Mouse (Mus musculus) thymus, postnatal 4 days (tissue): ENCODE results near the gene Fgfr2.

ENCODE experiments used
- DNase-seq: peaks from one replicate; pipeline ENCODE4 v3.0.0; 2021

Fgfr2 gene

DNA sequence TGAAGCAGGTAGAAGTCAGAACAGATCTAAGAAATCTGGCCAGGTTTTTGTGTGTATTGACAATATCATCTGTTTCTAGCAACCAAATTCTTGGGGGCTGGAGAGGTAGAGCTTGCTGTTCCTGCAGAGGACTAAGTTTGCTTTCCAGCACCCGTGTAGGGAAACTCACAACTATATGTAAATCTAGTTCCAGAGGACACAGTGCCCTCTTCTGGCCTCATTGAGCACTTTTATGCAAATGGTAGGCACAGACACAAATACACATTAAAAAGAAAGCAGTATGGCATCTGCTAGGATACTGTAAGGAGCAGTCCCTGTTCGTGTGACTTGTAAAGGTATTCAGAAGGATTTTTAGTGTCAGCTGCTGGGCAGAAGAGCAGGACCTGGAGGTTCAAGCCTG lies 240.8 kb downstream of the Fgfr2 start:
- peak; percentile 37 for DNase-seq

DNA sequence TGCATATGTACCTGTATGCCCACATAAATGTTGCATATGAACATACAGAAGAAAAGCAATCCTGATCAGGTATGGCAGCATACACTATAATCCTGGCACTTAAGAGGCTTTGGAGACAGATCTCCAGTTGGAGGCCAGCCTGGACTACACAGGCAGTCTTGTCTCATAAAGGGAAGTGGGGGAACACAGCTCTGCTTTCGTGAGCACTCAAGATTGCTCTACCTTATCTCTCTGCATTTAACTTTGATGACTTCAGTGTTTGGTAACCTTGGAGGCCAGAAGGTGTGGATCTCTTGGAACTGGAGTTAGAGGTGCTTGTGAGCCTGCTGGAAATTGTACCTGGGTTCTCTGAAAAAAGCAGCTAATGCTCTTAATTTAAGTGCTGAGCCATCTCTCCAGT lies 242.9 kb downstream of the Fgfr2 start:
- DNase-seq: no peak

DNA sequence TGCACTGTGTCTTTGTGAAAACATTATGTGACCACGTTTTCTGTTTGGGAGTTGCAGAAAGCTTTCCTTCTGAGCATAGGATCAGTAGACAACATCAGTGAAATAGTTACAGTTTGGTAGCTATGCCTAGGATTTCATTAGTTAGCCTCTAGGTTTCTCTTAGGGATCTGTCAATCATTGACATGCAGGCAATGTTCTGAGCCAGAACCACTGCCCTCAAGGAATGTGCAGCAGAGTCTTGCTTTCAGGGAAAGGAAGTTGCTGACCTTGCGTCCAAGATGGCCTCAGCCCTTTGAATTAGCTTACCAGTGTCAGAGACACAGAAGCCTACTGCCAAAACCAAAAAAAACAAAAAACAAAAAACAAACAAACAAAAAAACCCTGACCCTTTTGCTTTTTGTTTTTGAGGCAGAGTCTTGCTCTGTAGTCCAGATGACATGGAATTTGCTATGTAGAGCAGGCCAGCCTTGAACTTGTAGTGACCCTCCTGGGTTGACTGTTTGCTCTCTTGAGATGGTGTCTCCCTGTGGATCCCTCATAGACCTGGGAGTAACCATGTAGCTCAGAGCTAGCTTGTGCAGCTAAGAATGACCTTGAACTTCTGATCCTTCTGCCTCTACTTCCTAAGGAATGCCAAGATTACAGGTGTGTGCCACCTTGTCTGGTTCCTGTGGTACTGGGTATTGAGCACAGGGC lies 247.6 kb downstream of the Fgfr2 start:
- no peak for DNase-seq

DNA sequence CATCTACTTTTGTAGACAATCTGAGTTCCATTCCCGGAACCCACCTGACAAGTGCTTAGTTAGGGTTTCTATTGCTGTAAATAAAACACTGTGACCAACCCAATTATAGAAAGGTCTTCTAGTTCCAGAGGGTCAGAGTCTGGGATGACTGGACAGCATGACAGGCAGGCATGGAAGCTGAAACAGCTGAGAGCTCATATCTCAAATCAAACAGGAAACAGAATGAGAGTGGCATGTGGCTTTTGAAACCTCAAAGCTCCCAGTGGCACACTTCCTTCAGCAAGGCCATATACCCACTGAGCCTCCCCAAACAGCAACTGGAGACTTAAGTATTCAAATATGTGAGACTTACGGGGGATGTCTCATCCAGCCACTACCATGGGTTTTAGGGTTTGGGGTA lies 250.1 kb downstream of the Fgfr2 start:
- no peak for DNase-seq

DNA sequence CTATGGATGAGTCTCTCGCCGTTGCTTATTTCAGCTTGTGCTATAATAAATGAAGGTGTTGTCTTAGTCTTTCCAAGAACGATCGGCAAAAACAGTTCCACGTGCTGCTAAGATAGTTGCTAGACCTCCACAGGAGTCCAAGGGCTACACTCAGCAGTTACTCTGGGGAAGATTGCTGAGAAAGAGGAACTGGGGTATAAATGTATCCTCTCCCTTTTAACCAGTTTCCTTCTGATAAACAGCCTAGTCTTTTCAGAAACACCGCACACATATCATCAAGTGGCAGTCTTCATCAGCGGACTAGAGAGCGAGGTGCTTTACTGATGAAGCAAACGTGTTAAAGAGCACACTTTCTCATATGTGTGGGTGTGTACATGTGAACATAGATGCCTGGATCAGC lies 256.8 kb downstream of the Fgfr2 start:
- DNase-seq: no peak

DNA sequence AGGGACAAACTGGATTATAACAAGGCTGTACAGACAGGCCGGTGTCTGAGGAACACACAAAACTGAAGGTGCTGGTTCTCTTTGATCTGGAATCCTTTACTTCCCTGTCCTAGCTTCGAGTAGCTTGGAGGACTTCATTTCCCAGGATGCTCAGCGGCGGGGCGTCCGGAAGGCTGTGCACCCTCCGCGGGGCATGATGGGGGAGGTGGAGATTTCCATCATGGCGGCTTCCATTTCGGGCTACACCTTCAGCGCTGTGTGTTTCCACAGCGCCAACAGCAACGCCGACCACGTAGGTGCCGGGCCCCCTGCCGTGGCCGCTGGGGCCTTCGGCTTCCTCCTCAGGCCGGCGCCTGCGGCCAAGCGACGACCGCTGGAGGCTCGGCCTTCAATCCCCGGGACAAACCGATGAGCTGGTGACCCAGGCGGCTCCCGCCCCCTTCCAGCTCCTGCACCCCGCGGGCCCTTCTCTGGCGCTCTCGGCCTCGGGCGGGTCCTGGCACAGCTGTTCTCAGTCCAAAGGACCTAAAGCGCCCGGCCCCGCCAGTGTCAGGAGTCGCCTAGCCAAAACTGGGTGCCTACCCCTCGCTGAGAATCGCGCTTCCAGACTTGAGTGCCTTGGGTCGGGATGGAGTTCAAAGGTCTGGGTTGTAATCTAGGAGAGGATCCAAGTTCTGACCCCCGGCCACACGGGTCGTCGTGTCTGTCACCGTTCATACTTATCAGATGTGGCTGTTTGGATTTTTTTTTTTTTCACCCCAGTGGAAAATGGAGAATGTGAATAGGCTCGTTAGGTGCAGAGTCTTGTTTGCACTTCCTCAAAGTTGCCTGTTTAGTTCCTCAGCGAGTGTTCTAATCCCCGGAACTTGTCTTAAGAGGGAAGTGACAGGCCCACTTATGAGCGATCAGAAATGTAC lies 263.9 kb downstream of the Fgfr2 start, which contains the start of gene Abraxas2:
TSS of gene Abraxas2 (plus strand) at position 184 of the 917 bp plus-strand sequence.
- DNase-seq: peak; percentile 94

DNA sequence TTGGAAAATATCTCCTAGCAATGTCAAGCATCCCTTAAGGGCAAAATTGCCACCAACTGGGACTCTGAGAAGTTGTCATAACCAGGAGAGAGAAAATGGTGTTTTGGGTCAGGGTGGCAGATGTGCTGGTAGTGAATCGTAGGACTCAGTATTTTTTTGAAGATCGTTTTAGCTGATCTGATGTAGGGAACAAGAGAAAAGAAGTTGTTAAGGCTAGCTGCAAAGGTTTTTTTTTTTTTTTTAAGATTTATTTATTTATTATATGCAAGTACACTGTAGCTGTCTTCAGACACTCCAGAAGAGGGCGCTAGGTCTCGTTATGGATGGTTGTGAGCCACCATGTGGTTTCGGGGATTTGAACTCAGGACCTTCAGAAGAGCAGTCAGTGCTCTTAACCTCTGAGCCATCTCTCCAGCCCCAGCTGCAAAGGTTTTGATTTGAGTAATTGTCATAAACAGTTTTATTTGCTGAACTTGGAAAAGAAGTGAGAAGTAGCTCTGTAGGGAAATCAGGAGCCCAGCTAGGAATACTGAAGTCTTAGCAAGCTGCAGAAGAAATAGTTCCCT lies 265.0 kb downstream of the Fgfr2 start:
- no peak for DNase-seq

DNA sequence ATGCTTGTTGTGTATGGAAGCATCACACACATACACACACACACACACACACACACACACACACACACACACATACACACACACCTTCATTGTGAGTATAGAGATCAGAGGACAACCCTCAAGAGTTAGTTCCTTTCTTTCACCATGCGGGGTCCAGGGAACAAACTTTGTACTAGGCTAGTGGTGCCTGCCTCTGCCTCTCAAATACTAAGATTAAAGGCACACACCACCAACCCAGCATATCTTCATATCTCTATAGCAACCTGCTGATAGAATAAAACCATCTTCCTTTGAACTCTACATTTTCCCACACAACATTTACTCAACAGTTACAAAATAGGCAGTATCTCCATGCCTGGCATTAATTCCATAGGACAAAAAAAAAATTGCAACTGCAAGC lies 267.1 kb downstream of the Fgfr2 start:
- DNase-seq: no peak

DNA sequence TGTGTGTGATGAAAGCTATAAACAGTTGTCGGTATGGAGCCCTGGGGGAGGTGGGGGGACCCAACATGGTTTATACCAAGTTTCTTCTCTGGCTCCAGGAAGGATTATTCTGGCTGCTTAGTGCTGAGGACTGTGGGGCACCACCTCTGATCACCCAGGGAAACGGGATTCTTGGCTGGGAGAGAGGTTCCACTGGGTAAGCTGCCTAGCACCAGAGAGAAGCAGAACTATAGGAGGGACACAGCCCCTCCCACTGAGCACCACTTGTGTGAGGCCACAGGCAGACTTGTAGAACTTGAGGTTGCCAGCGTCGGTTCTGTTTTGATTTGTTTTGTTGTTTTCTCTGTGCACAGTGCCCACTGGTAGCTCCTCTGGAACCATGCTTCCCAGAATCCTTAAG lies 269.2 kb downstream of the Fgfr2 start:
- no peak for DNase-seq

DNA sequence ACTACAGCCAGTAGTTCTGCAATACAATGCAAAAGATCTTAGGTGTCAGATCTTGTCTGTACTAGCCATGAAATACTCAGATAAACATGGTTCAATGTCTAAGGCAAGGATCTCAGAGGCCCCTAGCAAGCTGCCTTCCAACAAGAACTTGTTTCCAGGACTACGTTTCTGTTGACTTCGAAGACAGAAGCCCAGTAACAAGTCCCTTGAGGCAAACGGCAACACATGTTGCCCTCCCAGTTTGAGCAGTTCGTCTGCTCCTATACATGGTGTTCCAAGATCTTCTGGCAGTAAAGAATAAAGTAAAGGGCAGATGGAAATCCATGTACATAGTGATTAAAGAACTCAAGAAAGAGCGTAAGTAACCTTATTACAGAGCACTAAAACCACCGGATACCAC lies 269.8 kb downstream of the Fgfr2 start:
- no peak for DNase-seq

DNA sequence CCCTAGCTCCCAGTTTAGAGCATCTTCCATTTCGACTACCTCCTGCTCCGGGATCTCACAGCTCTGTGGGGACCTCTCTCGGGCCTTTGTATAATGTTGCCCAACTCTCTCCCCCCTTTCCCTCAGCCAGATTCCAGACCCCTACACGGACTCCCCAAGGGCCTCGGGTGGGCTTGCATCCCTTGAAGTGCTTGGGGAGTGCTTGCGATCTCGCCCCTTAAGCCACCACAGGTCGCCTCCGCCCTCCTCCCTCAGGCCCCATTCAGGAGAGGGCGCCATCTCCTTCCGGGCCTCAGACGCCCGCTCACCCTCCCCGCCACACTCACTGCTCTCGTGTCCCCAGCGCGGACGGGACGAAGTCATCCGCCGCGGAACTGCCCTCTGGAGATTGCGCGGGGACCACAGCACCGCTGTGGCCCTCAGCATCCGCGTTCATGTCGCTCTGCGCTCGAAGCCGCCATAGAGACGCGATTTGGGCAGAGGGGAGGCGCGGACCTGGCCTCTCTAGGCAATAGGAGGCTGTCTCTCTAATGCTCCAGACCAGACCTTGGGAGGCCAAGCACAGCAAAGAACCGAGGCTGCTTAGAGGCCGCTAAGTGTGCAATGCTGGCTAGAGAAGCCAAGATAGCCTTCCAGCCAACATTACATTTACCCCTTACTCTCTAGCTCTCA lies 270.8 kb downstream of the Fgfr2 start, which contains the start of gene Eef1akmt2:
TSS of gene Eef1akmt2 (minus strand) at position 501 of the 672 bp plus-strand sequence.
- peak; percentile 83 for DNase-seq

DNA sequence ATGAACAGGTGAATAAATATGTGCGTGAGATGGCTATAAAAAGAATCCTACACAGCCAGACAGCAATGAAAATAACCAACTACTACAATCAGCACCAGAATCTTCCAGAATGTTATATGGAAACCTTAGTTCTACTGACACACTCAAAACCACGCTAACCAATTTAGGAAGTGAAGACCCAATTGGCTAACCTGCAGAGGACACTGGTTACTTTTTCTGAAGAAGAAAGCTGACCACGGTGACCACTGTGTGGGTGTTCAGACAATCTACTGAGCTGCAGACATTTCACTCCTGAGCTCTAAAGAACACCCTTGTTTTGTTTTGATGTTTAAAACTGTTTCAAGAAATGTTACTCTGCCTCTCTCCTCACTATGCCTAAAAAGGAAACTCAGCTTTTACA lies 280.0 kb downstream of the Fgfr2 start:
- no peak for DNase-seq

DNA sequence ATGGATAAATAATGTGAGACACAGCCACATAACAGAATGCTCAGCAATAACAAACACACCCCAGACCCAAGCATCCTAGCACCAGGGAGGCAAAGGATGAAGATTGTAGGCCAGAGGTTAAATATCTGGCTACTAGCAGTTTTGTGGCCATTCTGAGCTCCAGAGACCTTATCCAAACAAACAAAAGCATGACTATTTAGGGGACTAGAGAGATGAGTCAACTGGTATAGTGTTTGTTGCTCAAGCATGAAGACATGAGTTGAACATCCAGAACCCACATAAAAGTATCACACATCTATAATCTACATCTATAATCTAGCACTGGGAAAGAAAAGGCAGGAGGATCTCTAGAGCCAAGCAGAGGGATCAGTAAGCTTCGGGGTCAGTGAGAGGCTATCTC lies 280.7 kb downstream of the Fgfr2 start:
- no peak for DNase-seq

DNA sequence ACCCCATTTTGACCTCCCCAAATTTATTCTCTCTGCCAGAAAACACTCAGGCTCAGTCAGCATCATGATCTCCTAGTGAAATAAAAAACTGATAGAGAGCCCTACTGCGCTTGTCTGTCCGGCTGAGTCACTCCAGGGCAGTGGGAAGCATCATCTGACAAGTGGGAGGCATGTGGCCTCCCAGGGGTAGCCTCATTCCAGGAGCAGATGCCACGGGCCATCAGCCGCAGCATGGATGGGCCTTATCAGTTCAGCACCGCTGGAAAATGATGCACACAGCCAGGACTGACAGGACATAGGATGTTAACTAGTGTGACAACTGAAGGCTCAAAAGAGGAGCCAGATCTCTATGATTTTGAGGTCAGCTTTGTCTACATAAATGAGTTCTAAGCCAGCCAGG lies 281.9 kb downstream of the Fgfr2 start:
- DNase-seq: no peak

DNA sequence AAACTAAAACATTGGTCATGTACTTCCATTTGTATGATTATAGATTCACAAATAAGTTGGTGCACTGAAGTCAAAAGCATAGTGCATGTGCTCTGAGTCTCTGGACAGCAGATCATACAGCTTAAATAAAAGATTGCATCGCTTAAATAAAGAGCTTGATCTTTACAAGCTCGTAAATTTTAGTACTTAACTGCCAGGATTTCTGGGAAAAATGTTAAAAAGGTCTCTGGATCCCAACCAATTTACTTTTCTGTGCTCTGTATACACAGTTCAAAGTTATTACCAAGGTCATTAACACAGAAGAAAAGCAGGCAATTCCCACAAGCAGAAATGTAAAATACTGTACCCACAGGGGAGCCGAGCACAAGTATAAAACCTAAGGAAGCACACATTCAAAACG lies 292.2 kb downstream of the Fgfr2 start:
- DNase-seq: no peak

DNA sequence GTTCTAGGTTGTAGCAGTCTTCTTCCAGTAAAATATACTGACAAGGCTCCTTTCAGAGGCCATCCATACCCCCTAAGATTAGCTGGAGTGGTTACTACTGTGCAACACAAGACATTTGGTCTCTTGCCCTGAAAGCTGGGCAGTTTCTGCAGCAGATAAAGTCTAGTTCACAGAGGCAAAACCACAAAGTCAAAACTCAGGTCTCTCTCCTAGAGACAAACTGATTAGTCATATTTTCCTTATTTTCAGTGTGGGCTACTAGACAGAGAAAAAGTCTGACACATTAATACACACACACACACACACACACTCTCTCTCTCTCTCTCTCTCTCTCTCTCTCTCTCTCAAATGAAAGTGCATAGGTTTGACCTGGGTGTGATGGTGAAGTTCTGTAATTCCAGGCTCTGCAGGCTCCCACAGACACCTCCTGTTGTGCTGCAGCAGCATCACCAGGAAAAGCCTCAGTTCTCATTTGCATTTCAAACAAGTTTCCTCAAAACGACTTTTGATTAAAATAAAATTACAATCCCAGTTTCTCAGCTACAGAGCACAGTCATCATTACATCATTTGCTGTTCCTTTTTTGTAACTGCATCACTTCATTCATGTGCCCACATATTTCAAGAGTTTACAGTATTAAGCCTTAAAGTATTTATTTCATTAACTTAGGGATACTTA lies 298.7 kb downstream of the Fgfr2 start:
- no peak for DNase-seq

DNA sequence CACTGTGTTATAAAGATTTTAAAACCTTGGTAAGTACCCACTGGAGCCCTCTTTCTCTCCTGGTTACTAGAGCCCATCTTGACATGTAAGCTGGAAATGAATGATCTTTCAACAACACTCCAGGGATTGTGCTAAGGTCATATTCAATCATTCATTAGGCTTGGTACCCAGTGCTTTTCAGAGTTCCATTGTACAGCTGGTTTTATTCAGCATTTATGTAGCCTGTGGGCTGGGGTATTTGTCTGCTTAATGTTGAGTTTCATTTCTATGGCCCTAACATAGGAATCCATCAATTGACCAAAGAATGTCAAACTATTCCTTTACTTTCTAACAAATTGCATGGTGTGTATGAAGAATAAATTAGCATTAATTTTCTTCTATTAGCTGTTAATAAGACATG lies 299.3 kb downstream of the Fgfr2 start:
- DNase-seq: no peak

DNA sequence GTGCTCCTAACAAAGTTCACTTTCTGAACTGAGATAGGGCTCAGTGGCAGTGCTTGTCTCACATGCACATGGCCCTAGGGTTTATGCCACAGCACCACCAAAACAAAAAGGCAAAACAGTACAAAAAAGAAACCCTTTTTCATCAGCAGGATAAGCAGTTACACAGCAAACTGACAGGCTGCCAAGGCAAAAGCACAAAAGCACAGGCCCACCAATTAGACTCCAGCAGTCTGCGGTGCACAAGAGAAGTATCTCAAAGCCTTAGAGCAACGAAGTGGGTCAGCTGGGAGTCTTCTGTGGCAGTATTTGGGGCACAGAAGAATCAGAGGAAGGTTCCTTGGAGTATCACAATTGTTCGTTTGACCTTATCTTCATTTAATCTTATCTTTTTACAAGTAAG lies 302.5 kb downstream of the Fgfr2 start:
- DNase-seq: no peak

DNA sequence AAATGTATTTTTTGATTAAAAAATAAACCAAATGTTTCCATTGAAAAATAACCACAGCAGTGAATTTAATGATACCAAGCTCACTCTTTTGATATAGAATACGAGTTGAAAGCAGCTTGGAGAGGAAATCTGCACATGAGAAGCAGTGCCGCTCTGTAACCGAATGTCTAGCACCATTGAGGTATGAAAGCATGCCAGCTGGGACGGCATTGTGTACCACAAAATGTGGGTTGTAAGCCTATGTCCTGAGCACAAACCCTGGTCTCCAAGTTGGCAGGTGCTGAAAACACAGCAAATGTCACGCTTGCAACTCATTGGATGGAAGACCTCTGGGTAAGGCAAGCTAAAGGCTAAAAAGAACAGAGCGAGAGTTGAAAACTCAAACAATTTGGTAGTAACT lies 306.1 kb downstream of the Fgfr2 start:
- no peak for DNase-seq

DNA sequence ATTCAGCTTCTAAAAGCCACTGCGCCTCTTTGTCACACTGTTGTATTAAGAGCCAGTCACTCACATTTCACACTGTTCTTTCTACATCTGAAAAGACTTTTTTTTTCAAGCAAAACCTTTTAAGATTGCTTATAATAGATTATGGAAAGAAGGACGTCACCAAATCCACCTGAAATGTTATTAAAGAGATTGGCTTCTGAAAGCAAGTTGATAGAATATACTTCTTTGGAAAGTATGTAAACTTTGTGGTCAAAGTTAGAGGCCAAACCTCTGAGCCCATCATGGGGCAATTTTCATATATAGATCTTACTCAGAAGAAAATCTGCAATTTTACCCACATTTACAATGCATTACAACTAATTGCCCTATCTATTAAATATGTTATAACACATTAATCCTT lies 306.6 kb downstream of the Fgfr2 start:
- DNase-seq: no peak

DNA sequence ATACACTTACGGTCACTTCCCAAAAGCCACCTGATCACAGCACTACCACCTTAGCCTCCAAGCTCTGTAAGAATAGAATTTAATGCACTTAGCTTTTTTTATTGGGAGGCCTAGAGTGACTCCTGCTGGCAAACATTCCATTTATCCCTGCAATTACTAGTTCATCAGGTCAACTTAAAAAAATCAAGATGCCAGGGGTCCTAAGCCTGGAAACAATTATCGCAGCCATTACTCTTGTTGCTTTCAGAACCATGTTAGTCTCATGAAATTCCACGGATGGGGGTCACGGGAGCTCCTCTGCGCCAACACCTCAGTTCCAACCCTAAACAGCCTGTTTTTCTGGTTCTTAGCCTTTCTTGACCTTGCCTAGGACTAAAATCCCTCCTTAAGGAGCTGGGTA lies 308.1 kb downstream of the Fgfr2 start:
- no peak for DNase-seq

DNA sequence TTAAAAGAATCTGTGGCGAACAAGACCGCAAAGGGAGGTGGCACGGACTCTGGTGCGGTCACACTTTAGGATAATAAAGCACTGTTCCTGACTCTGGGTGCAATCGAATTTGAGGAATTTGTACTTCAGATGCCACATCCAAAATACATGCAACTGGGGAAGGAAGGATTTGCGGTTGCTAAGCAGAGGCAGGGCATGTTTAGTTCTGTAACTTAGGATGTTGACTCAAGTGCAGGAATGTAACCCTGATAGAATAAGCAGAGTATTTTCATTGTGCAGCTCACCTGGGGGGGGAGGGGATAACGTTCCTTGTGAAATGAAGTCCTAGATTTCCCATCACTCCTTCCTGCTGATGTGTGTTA lies 309.1 kb downstream of the Fgfr2 start:
- no peak for DNase-seq
